ENCODE assay signal across 15 mouse cellular contexts in the genomic region with DNA sequence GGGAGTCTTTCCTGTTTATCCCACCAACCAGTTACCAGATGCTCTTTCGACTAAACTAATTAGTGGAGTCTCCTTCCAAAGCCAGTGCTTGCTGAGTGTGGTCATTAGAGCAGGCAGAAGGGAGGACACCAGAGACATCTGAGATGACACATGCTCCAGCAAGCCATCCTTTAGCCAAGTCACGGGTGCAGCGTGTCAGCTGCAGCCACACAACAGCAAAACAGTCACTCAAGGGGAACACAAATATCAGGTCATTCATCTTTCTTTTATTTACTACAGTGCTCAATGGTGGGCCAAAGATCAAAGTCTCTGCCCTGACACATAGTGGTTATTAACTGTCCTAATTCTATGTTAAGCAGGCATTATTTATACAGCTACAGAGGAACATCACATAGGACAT.
DNase-seq lines count a peak whose midpoint lies in the region; ATAC-seq and TF ChIP-seq lines count a peak whose summit lies in the region.
"Had no signal": no experiment of that assay in that cellular context is flagged by ENCODE, and none has a peak within 500 bp of the region (broad histone marks: within the 10 kb centered on the region; RNA-seq: fewer than 3 reads in every experiment).

No protein-coding gene starts in this region.

- 0 out of 2 replicates have a peak overlapping the region, but pooled peaks have one; percentile 28 for H3K27ac ChIP-seq in hindbrain, embryonic 15.5 days (replicated peaks)
- H3K27ac ChIP-seq in hindbrain, embryonic 10.5 days = no peak overlapping the region
- H3K27ac ChIP-seq in lung, embryonic 15.5 days = no peak overlapping the region
- H3K27ac ChIP-seq: embryonic facial prominence, embryonic 15.5 days; forebrain, embryonic 15.5 days; intestine, embryonic 15.5 days had no signal

- no peak for DNase-seq in hindbrain, embryonic 10.5 days (ENCODE audit: low spot score)
- DNase-seq in lung, adult 2 months = no peak
- DNase-seq in cerebellum, postnatal 36 days = peak; percentile 27 to 31
- peak; percentile 35 for DNase-seq in retina, postnatal 1 day
- DNase-seq in c-Kit-positive CD71-positive TER-119-positive erythroid progenitor cells, embryonic 14.5 days (ENCODE audit: low spot score) = no peak
- no peak for DNase-seq in right cerebral cortex, adult 2 months (ENCODE audit: low spot score in 2 of 2)
- DNase-seq: B cell, adult 2 months; gastrocnemius, postnatal 14 days; thymus, adult 2 months had no signal

- H3K36me3 ChIP-seq in hindbrain, embryonic 15.5 days = no peaks in the 10 kb centered on the region
- no peaks in the 10 kb centered on the region for H3K36me3 ChIP-seq in hindbrain, embryonic 10.5 days
- H3K36me3 ChIP-seq in lung, embryonic 15.5 days = no peaks in the 10 kb centered on the region
- H3K36me3 ChIP-seq: embryonic facial prominence, embryonic 15.5 days; forebrain, embryonic 15.5 days; intestine, embryonic 15.5 days had no signal

- WGBS in hindbrain, embryonic 15.5 days = 55% methylated on average over 3 of the region's 3 CpGs
- WGBS in hindbrain, embryonic 10.5 days = 82% methylated on average over 3 of the region's 3 CpGs
- 38% methylated on average over 3 of the region's 3 CpGs for WGBS in lung, embryonic 15.5 days
- WGBS in lung, adult 2 months = 61% methylated on average over 3 of the region's 3 CpGs

- peak; percentile 48; the same call in 1 of the 2 replicates for ATAC-seq in hindbrain, embryonic 15.5 days (ENCODE audit: low FRiP score, low read depth)
- ATAC-seq in lung, embryonic 15.5 days (ENCODE audit: borderline replicate concordance, extremely low read depth, low FRiP score, low TSS enrichment) = peak; percentile 95
- ATAC-seq: forebrain, embryonic 15.5 days; intestine, embryonic 15.5 days had no signal

- no peaks in the 10 kb centered on the region for H3K9me3 ChIP-seq in hindbrain, embryonic 15.5 days
- no peaks in the 10 kb centered on the region for H3K9me3 ChIP-seq in hindbrain, embryonic 10.5 days
- H3K9me3 ChIP-seq in lung, embryonic 15.5 days = no peaks in the 10 kb centered on the region
- H3K9me3 ChIP-seq: embryonic facial prominence, embryonic 15.5 days; forebrain, embryonic 15.5 days; intestine, embryonic 15.5 days had no signal

- no peaks in the 10 kb centered on the region for H3K4me1 ChIP-seq in hindbrain, embryonic 15.5 days (replicated peaks)
- H3K4me1 ChIP-seq in hindbrain, embryonic 10.5 days (replicated peaks) = no peaks in the 10 kb centered on the region
- H3K4me1 ChIP-seq in lung, embryonic 15.5 days = no peaks in the 10 kb centered on the region
- no peaks in the 10 kb centered on the region for H3K4me1 ChIP-seq in lung, adult 2 months (ENCODE audit: control insufficient read depth, insufficient read depth, low read length)
- H3K4me1 ChIP-seq: embryonic facial prominence, embryonic 15.5 days; forebrain, embryonic 15.5 days; intestine, embryonic 15.5 days had no signal

- H3K27me3 ChIP-seq in hindbrain, embryonic 15.5 days = no peaks in the 10 kb centered on the region
- H3K27me3 ChIP-seq in hindbrain, embryonic 10.5 days (ENCODE audit: insufficient read depth, poor library complexity, severe bottlenecking) = no peaks in the 10 kb centered on the region
- H3K27me3 ChIP-seq in lung, embryonic 15.5 days = no peaks in the 10 kb centered on the region
- H3K27me3 ChIP-seq: embryonic facial prominence, embryonic 15.5 days; forebrain, embryonic 15.5 days; intestine, embryonic 15.5 days had no signal

- no peak overlapping the region for H3K4me2 ChIP-seq in hindbrain, embryonic 15.5 days
- no peak overlapping the region for H3K4me2 ChIP-seq in lung, embryonic 15.5 days
- H3K4me2 ChIP-seq: embryonic facial prominence, embryonic 15.5 days; forebrain, embryonic 15.5 days; intestine, embryonic 15.5 days; liver, embryonic 11.5 days had no signal

- H3K9ac ChIP-seq in hindbrain, embryonic 15.5 days = no peak overlapping the region
- no peak overlapping the region for H3K9ac ChIP-seq in lung, embryonic 15.5 days
- H3K9ac ChIP-seq: embryonic facial prominence, embryonic 15.5 days; forebrain, embryonic 15.5 days; intestine, embryonic 15.5 days had no signal

- no peak for TF ChIP-seq POLR2A in lung, adult 2 months (IDR thresholded peaks at IDR 0.05; ENCODE audit: borderline replicate concordance, extremely low read depth, low read depth, low read length)

- no peak overlapping the region for H3K4me3 ChIP-seq in hindbrain, embryonic 15.5 days
- H3K4me3 ChIP-seq in hindbrain, embryonic 10.5 days = no peak overlapping the region
- no peak overlapping the region for H3K4me3 ChIP-seq in lung, embryonic 15.5 days
- no peak overlapping the region for H3K4me3 ChIP-seq in lung, adult 2 months (replicated peaks; ENCODE audit: extremely low read depth, low read depth, low read length)
- H3K4me3 ChIP-seq: embryonic facial prominence, embryonic 15.5 days; forebrain, embryonic 15.5 days; intestine, embryonic 15.5 days had no signal

- TF ChIP-seq CTCF in lung, adult 2 months (IDR thresholded peaks at IDR 0.05; ENCODE audit: insufficient read depth, low read length) = no peak

Comparison
In these comparisons a context has a peak if more than half of its experiments do, and no peak if none do; other contexts are left out.
1. DNase-seq: peak in cerebellum, postnatal 36 days (2 of 2) and retina, postnatal 1 day (single experiment); none in hindbrain, embryonic 10.5 days (single experiment), lung, adult 2 months (single experiment), c-Kit-positive CD71-positive TER-119-positive erythroid progenitor cells, embryonic 14.5 days (single experiment) and right cerebral cortex, adult 2 months (0 of 2).